Mouse (Mus musculus) urinary bladder, postnatal 36 days (tissue): ENCODE results near the gene Vwf.
A peak's percentile ranks its signal among the peaks of the same experiment; 100 is the strongest.

Experiments used
- DNase-seq, 2 experiments: peaks; one replicate each; pipeline ENCODE4 v3.0.0; 2022; ENCODE audit warnings: low spot score in 2 of 2, mixed read lengths in 1 of 2

The Vwf gene

DNA sequence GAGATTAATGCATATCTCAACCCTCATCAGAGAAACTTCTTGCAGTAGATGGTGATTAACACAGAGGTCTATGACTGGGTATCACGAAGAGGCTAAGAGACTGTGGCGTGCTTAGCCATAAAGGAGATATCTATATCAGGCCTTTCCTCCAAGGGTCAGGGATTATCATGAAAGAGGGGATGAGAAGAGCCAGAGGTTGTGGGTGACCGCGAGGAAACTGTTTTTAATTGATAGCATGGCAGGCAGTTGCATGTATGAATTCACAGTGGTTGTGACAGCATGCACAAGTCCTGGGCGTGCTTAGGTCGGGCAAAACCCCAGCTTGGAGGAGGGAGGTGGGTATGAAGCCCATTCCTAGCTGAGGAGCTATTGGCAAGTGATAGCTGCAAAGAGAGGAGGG is 5.3 kb upstream of the Vwf start:
- no peak for DNase-seq

DNA sequence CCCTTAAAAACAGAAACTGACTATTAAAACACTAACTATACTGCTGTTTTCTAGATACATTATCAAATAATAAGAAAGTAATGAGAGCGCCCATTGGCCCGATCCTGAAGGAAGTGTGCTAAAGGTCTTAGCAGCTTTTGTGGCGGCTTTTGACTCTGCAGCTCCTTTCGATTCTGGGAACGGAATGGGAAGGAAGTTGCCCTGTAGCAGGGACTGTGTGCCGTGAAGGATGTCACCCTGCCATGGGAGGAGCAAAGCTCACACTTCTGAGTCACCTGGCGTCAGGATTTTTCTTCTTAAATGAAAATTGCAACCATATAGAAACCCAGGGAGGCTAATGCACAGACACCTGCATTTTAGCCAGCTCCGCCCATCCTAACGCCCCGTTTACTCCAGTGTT is 1.8 kb downstream of the Vwf start:
- no peak for DNase-seq

DNA sequence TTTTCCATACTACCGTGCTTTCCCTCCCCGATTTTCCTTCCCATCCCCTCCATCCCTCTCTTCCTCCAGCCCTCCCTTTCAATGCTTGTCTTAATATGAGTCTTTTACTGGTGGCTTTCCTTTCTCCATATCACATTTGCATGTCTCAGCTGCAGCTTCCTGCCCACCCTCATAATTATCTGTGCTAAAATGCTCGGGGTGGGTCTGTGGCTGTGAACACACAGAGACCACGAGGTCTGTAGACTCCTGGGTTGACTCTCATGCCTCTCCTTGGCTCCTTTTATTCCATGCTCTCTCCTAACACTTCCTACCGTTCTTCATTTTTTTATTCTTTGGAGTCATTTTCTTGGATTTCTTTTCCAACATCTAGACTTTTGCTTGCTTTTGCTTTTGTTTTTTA is 3.6 kb downstream of the Vwf start:
- no peak for DNase-seq

DNA sequence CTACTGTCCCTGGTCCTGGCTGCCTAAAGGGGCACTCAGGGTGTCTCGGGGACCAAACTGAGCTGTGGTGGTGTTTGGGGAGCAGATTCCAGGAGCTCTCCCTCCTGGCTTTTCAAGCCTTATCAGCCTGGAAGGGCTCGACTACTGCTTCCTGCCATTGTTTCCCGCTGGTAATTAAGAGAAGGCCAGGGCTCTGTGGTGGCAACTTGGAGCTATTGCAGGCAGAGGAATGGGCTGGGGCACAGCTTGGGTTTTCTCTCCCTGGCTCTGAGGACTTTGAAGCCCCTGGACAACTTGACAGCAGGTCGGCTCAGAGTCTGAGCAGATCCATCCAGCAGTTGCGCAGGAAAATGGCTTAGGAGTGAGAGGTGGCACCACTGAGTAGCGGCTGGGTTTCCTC is 6.2 kb downstream of the Vwf start:
- DNase-seq: no peak

DNA sequence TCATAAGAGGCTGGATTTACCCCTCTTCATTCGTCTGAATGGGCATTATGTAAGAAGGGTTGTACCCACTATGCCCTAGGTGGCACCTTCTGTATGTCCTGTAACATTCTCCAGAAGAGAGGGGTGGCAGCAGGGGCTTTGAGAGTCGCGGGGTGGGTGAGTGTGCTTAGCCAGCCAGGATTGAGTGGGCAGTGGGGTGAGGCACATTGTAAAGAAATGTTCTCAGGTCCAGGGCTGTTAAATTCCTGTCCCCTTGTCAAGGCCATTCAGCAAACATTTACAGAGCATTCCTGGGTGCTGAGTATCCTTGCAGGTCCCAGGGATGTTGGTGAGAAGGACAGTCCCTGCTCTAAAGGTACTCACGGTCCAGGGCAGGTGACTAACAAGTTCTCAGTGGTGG is 7.0 kb downstream of the Vwf start:
- no peak for DNase-seq

DNA sequence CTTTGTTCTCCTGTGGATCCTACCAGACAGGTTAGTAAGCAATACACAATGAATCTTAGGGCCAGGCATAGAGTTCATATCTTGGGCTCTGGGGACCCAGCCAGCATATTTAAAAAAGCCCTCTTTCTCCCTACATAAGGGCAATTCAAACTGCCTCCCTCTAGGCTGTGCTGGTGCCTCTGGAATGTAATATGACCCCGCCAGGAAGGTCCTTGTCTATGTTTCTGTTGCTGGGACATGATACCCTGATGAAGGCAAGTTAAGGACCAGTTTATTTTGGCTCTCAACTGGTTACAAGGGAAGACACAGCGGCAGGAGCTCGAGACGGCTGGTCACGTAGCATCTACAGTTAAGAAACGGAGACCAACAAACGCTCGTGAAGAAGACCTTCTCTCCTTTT is 12.3 kb downstream of the Vwf start:
- no peak for DNase-seq

DNA sequence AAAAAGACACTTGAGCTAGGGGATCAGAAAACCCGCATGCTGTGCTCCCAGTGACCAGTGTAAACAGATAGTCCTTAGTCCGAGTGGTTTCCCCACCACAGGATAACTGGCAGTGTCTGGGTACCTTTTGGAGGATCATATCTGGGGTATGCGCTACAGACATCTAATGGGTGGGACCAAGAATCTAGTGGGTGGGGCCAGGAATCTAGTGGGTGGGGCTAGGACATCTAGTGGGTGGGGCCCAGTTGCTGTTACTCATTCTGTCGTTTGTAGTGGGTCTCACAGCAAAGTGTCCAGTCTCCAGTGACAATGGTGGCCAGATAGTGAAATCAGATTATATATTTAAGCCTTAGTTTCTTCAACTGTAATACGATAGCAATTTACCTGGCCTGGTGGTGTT is 14.5 kb downstream of the Vwf start:
- DNase-seq: no peak

DNA sequence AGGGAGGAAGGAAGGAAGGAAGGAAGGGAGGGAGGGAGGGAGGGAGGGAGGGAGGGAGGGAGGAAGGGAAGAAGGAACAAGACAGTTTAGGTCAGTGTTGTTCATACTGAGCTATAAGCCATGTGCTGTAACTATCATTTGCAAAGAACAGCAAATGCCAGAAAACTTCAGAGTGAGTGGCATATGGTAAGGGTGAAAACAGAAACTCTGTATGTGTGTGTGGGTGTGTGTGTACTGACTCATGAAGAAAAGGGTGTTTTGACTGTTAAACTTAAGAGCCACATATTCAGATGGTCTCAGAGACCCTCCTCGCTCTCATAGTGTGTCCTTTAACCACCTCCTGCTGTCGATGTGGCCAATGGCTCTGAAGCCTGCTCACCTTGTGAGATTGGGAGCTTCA is 14.9 kb downstream of the Vwf start:
- no peak for DNase-seq

DNA sequence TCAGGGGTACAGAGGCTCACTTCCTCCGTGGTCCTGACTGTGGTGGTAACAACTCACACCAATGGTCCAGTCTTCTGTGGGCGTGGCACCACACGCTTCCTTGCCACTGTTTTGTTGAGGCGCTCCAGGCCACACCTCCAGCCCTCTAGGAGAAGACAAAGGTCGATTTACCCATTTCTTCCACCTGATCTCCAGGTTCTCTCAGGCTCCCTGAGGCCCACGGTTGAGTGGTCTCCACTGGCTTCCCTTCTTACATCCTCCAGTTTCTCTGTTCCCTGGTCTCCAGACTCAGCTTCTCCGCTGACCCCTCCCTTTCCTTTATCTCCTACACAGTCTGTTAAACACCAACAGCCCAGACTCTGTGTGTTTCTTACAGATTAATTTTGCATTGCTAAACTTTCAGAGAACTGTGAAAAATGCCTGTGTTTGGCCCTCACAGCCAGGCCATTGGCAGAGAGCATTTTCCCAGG is 18.3 kb downstream of the Vwf start:
- no peak for DNase-seq

DNA sequence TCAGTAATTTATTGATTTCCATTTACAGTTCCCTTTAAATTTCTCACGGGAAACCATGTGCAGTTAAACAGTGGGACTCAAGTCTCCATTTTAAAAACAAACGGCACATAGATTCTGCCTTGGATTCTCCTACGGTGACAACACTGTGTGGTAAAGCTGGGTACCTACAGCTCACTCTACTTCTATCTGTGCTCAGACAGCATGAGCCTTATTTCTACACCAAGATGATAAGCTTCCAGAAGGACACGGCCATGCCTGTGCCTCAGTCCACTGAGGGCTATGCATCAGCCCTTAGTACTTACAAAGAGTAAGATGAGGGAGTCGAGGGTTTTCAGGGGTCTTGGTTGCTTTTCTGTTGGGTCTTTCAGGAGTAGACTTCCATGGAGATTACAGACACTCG is 18.8 kb downstream of the Vwf start:
- DNase-seq: no peak

DNA sequence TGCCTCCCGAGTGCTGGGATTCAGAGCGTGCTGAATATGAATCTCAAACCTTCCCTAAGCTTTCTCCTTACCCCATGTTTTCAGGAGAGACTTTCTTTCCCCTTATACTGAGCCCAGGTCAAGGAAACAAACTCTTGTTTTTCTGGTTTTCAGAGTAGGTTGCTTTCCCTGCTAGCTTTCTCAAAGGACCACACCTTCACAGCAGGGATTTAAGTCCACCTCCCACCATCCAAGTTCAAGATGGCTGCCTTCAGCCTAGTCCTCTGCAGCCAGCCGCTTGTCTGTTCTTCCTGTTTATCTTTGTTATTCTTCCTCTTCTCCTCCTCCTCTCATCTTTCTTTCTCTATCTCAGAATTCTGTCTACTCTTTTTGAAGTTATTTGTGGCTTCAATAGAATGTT is 20.1 kb downstream of the Vwf start:
- no peak for DNase-seq

DNA sequence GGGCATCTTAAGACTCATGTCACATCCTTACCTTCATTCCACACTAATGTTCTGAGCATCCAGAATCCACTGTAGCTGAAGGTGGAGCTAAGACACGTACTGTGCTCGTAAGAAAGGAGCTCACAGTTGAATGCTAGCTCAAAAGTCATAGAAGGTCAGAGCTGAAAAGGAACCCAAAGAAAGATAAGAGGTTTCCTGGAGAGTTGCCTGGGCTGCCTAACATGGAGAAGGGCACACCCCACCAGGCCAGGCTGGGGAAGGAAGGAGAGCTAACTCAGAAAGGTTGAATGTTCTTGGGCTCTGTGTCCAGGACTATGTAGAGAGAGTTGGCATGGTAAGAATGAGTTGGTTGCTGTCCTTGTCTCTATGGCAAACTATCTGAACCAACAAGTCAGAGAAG is 21.8 kb downstream of the Vwf start:
- DNase-seq: no peak

DNA sequence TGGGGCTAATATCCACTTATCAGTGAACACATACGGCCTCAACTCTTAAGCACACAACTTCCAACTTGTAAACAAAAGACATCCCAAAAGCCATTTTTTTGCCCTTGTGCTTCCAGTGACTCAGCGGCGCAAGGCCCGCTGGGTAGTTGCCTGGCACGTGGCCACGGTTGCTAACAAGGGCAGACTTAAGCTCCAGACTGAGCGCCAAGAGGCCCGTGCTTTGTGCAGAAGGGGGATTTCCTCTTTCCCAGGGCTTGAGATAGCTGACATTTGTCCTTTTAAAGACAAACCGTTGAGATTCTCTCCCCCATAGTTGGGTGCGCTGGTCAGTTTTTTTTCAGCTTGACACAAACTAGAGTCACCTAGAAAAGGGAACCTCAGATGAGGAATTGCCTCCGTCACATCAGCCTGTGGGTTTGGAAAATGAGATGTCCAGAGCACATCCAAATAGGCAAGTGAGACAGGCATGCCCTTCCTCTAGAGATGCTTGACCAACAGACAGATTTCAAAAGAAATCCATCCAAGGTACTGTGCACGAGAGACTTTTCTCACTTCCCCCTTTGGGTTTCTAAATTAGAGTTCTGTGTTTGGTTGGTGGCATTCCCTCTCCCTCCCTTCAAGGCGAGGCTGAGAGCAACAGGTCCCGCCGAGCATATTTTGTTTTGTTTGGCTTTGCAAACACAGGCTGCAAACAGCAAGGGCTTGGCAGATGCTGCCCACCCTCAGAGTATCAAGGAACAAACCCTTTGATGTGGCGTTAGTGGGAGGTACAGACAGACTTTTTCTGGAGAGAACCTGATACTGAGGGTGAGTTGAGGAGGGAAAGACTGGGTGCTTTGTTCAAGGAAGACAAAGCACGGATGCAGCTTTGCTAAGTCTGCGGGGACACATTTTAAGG is 26.0 kb downstream of the Vwf start:
- peak; percentile 69 to 81 for DNase-seq

DNA sequence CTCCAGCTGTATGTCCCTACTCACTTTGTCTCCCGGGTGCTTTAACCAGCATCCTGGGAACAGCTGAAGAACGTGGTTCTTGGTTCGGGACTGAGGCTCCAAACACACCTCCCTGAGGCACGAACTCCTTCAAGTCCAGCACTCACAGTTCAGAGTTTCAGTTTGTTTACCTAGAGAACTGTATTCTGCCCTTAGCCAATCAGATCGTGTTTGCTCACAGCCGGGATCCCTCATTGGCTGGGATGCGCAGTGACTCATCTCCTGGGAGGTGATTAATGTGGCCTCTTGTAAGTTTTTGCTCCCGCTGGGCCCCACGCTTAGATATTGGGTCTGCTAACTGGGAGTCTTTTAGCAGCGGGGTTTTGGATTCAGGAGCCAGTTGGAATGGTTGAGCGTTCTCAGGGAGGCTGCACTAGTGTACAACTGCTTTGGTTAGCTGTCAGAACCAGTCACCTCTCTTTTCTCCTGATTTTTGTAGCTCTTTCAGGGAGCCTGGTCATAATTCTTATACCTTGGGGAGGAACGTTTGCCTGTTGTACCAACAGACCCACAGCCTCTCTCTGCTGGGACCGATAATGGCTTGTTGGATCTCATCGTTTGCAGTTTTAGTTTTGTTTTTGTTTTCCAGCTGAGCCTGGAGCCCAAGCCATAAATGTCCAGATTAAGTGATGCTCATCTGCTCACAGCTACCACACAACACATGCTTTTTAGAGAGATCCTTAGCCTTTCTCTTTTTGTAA is 26.8 kb downstream of the Vwf start:
- peak; percentile 73 to 82 for DNase-seq

DNA sequence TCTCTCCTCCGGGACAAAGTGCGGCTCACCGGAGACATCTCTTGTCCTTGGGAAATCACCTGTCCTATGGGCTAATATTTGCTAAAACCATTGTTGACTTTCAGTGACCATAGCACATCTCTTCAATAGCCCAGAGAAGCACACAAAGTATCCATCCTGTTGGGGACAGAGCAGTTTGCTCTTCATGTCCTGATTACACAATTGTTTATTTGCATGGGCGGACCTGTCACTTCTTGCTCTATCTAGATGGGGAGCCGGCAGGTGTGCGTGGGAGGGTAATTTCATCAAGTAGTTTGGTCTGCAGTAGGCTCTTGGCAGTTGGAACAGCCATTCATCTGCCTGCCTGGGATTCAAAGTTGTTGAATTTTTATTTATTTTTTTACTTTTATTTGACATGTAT is 28.5 kb downstream of the Vwf start:
- DNase-seq: no peak

DNA sequence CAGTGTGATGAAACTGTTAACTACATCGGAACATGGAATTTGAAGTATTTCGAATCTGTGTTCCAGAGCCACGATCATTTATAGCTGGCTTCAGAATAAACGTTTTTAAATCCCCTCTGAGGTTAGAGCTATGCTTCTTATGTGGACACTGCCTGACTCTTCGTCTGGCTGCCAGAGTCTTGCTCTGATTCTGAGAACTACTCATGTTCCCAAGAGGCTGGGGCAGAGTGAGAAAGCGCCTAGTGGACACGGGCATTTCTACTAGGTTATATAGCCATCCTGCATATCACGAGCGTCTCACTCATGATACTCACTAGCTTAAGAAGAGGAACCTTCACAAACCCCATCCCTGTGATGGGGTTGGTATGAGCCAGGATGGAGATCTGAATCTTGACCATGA is 30.7 kb downstream of the Vwf start:
- DNase-seq: no peak

DNA sequence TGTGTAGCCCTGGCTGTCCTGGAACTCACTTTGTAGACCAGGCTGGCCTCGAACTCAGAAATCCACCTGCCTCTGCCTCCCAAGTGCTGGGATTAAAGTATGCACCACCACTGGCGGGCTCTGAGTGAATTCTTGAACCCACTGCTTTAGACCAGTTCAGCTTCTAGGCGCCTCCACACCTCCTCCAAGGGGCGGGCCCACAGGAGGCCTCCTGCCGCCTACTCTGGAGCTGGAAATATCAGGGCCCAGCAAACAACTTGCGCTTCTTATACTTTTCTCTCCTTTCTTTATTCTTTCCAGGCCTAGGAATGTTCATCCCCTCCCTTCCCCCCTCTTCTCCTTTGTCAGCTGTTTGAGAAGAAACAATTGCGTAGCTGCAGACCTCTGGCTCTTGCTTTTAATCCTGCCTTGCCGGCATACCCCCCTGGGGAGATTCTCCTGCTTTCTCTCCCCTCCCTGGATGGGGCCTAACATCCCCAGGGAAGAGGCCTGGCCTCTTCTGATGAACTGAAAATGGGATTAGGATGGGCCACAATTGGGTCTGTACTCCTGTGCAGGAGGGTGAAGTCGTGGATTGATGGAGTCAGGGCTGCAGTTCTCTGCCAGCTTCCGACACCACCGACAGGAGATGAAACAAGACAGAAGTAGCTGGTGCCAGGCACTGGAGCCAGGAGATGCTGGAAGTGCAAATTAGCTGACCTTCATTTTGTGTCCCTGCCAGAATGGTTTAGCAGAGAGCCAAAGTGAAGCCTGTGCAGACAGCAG is 31.5 kb downstream of the Vwf start:
- no peak for DNase-seq

DNA sequence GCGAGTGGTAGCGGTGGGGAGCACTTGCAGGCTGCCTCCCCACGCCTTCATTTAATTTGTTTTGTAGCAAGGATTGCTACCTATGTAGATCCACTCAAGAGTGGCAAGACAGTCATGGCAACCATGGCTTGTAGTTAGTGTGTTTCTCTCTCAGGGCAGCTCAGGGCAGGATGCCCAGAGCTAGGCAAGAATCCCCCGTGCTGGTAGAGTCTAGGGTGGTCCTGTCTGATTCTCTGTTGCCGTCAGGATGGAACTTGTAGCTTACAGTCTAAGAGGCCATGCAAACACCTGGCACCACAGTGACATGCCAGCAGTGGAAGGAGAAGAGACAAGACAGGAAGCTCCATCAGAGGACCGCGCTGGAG is 32.1 kb downstream of the Vwf start:
- no peak for DNase-seq

DNA sequence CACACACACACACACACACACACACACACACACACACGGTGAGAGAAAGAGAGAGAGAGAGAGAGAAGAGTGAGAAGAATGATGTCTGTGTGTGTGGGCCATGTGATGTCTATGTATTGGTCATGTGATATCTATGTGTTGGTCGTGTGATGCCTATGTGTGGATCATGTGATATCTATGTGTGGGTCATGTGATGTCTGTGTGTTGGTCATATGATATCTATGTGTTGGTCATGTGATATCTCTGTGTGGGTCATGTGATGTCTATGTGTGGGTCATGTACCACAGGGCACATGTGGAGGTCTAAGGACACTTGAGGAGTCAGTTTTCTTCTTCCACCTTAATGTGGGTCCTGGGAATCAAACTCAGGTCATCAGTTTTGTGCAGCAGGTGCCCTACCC is 33.3 kb downstream of the Vwf start:
- DNase-seq: no peak

DNA sequence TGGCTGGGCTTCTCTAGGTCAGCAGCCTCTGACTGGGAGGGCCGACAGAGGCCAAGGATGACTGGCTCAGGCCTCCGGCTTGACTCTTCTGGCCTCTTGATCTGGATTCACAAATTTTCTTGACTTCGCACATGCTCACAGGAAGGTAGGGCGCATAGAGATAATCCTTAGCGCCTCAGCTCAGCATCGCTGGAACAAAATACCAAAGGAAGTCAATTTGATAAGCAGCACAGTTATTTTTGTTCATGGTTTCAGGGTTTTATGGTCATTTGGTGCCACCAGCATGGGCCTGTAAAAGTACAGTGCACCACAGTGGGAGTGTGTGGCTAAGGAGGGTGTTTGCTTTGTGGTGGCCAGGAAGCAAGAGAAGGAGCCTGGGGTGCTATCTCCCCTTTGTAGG is 37.1 kb downstream of the Vwf start:
- no peak for DNase-seq

DNA sequence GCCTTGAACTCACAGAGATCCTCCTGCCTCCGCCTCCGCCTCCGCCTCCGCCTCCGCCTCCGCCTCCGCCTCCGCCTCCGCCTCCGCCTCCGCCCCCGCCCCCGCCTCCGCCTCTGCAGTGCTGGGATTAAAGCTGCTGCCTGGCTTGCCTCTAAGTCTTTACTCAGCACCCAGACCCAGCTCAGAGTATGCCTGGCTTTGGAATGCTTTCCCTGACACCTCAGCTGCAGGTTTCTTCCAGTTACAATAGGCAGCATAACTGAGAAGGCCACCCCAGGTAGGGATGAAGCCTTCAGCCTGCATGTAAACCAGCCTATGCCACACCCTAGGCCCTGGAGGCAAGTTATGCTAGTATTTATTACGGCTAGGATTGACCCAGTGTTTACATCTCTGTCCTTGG is 37.7 kb downstream of the Vwf start:
- no peak for DNase-seq

DNA sequence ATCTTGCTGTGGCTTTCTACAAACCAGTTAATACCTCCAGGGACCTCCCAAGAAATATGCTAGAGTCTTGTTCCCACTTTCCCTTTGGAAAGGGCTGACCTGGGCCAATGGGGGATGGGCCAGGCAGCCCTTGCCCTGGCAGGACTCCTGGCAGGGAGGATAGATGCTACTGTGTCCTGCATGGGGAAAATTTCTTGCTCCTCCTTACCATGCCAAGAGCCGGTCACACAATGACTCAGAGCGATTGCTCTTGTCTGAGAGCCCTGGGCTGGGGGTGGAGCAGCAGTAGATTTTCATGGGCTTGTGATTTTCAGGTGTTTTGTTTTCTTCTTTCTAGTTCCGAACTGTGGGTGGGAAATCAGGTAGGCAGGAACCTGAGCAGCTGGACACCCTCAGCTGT is 39.0 kb downstream of the Vwf start:
- no peak for DNase-seq
